Mouse (Mus musculus): ENCODE measurements at regions not wholly inside any gene's neighbourhood (a gene's known extent, or its start where the extent isn't known, plus 50 kb on each side); places are given as distances from the start of the nearest gene placed in this dataset.

GRCm38 (mm10) chr9:8273253-8273652, 139.2 kb upstream of the Cep126 start:
- DNase-seq (ENCODE audit: low read depth) = no peak

DNA sequence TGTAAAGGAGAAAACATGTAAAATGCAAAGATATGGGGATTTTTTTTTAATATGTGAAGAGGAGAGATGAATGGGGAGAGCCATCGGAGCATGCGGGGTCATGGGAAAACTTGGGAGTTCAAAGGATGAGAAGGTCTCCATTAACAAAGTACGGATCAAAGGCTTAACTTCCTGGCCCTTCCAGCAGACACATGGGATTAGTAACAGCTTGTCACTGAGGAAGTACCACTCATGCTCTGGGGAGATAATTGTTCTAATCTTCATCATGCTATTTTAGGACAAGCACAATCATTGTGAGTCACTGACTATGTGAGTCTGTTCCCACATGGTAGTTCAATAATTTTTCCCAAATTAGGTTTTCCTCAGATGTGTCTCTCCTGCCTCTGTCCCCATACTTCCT, 115.4 kb upstream of the Cep126 start:
- DNase-seq (ENCODE audit: low read depth) = no peak

- DNase-seq (ENCODE audit: low read depth) = no peak
These were observed 94.0 kb upstream of the Cep126 start for GRCm38 (mm10) chr9:8228078-8228477.

DNA sequence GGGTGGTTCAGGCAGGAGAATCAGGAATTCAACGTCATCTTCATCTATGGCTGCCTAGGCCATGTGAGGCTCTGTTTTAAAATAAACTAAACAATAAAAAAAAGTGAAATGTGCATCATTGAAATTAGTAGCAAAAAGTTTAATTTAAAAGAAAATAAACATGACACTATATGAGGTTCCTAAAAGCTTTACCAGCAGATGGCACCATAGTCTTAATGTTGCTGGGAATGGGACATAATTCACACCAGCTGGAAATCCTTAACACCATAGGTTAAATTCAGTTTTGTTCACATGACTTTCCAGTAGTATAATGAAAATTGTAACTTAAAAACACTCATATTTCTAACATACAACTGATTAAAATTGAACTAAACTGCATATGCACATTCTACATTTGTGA, 92.3 kb upstream of the Cep126 start:
- peak; percentile 9 for DNase-seq (ENCODE audit: low read depth)

DNA sequence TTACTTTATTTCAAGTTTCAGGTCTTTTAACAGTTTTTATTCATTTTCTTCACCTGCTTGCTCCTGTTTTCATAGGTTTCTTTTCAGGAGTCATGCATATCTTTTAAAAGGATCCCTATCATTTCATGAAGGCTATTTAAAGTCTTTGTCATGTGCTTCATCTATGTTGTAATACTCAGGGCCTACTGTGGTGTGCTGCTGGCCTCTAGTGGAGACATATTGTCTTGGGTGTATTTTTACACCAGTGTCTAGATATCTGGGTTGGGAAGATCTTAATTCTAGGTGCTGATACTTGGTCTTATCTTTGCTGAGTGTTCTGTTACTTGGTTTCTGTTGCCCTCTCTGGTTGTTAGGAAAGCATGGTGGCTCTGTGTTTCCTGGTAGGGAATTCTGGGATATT, 74.8 kb upstream of the Cep126 start:
- peak; percentile 18 for DNase-seq (ENCODE audit: low read depth)

- DNase-seq (ENCODE audit: low read depth) = no peak
These were observed 51.3 kb upstream of the Cep126 start for GRCm38 (mm10) chr9:8185433-8185832.
